Comparison of ENCODE assay signal across 8 mouse cellular contexts in genomic region chr5:147724945-147725830, GRCm38 (mm10). TPM values are rescaled to one million over a fixed set of nuclear protein-coding genes. Genes with fewer than 3 reads are reported as not detected.
DNase-seq lines count a peak whose midpoint lies in the region; ATAC-seq and TF ChIP-seq lines count a peak whose summit lies in the region.

No protein-coding gene starts in this region.

- 0 out of 2 replicates have a peak overlapping the region, but pooled peaks have one; percentile 17 for H3K9ac ChIP-seq in liver, embryonic 12.5 days

- H3K36me3 ChIP-seq in hindbrain, embryonic 10.5 days = no peaks in the 10 kb centered on the region
- H3K36me3 ChIP-seq in liver, embryonic 12.5 days = no peaks in the 10 kb centered on the region

- peak; percentile 22 for DNase-seq in thymus, postnatal 4 days
- no peak for DNase-seq in thymus, postnatal 0 days (ENCODE audit: low spot score)
- DNase-seq in hindbrain, embryonic 10.5 days (ENCODE audit: low spot score) = peak; percentile 71
- peak; percentile 78 for DNase-seq in neural tube, embryonic 10.5 days (ENCODE audit: extremely low spot score, low spot score)
- peak; percentile 43 for DNase-seq in yolk sac, embryonic 10.5 days (ENCODE audit: low spot score)

- peak overlapping the region; percentile 81 for H3K4me3 ChIP-seq in embryonic fibroblast, embryonic 13.5 days (ENCODE audit: insufficient read depth, low read length)
- H3K4me3 ChIP-seq in hindbrain, embryonic 10.5 days = peak overlapping the region; percentile 56
- peak overlapping the region; percentile 48 for H3K4me3 ChIP-seq in liver, embryonic 12.5 days

- peaks cover 99% of the 10 kb centered on the region for H3K27me3 ChIP-seq in hindbrain, embryonic 10.5 days (ENCODE audit: insufficient read depth, poor library complexity, severe bottlenecking)
- H3K27me3 ChIP-seq in liver, embryonic 12.5 days (replicated peaks) = peaks cover 96% of the 10 kb centered on the region

- H3K27ac ChIP-seq in embryonic fibroblast, embryonic 13.5 days (ENCODE audit: insufficient read depth, low read length) = no peak overlapping the region
- H3K27ac ChIP-seq in hindbrain, embryonic 10.5 days = peak overlapping the region; percentile 68
- no peak overlapping the region for H3K27ac ChIP-seq in liver, embryonic 12.5 days

- under 1% methylated on average over 69 of the region's 69 CpGs for WGBS in hindbrain, embryonic 10.5 days
- WGBS in liver, embryonic 12.5 days (ENCODE audit: insufficient replicate concordance) = under 1% methylated on average over 68 of the region's 69 CpGs

- TF ChIP-seq POLR2A in embryonic fibroblast, embryonic 13.5 days (IDR thresholded peaks at IDR 0.05; ENCODE audit: low read depth, low read length) = no peak

- H3K4me1 ChIP-seq in embryonic fibroblast, embryonic 13.5 days (ENCODE audit: control insufficient read depth, insufficient read depth, low read length) = no peaks in the 10 kb centered on the region
- peaks cover 25% of the 10 kb centered on the region for H3K4me1 ChIP-seq in hindbrain, embryonic 10.5 days (replicated peaks)
- peaks cover 17% of the 10 kb centered on the region; the same call in 1 of the 2 replicates for H3K4me1 ChIP-seq in liver, embryonic 12.5 days

- no peak for TF ChIP-seq CTCF in embryonic fibroblast, embryonic 13.5 days (IDR thresholded peaks at IDR 0.05; ENCODE audit: borderline replicate concordance, insufficient read depth, low read length)

- no peak for ATAC-seq in liver, embryonic 12.5 days
- ATAC-seq in monocyte, adult 5-6 weeks (replicated peaks; ENCODE audit: insufficient number of reproducible peaks, low FRiP score, low TSS enrichment, poor library complexity, severe bottlenecking) = no peak

- H3K4me2 ChIP-seq in liver, embryonic 12.5 days = peak overlapping the region; percentile 63

- H3K9me3 ChIP-seq in hindbrain, embryonic 10.5 days = no peaks in the 10 kb centered on the region
- H3K9me3 ChIP-seq in liver, embryonic 12.5 days (replicated peaks) = no peaks in the 10 kb centered on the region

RNA-seq across cellular contexts. Expression of gene Flt1, which starts 0.6 kb away (rescaled TPM):
- 2.0 and 2.9 TPM in 2 replicates for polyA plus RNA-seq in thymus, postnatal 0 days (2015; fragmentation: Nextera tagmentation; extraction: Ambion mirVana)
- 38.2 and 41.4 TPM in 2 replicates for polyA plus RNA-seq in embryonic fibroblast, embryonic 13.5 days (2011; ENCODE audit: insufficient read length, low read depth, missing spikeins)
- polyA plus RNA-seq in hindbrain, embryonic 10.5 days (2016; fragmentation: Nextera tagmentation; extraction: Ambion mirVana) = 11.8 and 13.0 TPM in 2 replicates
- polyA plus RNA-seq in liver, embryonic 12.5 days (2016; fragmentation: Nextera tagmentation; extraction: Ambion mirVana) = 7.6 and 8.0 TPM in 2 replicates
- total RNA-seq in monocyte, adult 5-6 weeks (2017) = 15.4 to 20.2 TPM (median 18.7 TPM) in 3 replicates
